Mouse (Mus musculus): ENCODE data around the gene Gal3st1. TPM values are rescaled to one million over a fixed set of nuclear protein-coding genes. Genes with fewer than 3 reads are reported as not detected.

Gal3st1 gene
- 0.41 and 1.8 TPM in 2 replicates for polyA plus RNA-seq (2012; rRNA removed)

GRCm38 (mm10) chr11:3983291-3983862 is at the start of gene Gal3st1:
Gal3st1 (plus strand) TSS chr11:3983636.

GRCm38 (mm10) chr11:3963610-3964415 is 19.6 kb upstream of the Gal3st1 start, which contains the start of gene Pes1:
Pes1 (plus strand) TSS chr11:3963975.

GRCm38 (mm10) chr11:3976678-3977077 is 6.8 kb upstream of the Gal3st1 start, which contains the start of gene 4930556J24Rik:
4930556J24Rik (minus strand) TSS chr11:3976778.

GRCm38 (mm10) chr11:4031126-4031941 is 47.9 kb downstream of the Gal3st1 start, which contains the start of gene Sec14l4:
Sec14l4 (plus strand) TSS chr11:4031462.

Other genes starting within 250 kb of the Gal3st1 start
- 2.0 and 3.8 TPM in 2 replicates for gene Osbp2, start 119.7 kb upstream of the Gal3st1 start, polyA plus RNA-seq (2012; rRNA removed)
- gene 4921536K21Rik, start 88.5 kb upstream of the Gal3st1 start, polyA plus RNA-seq (2012; rRNA removed) = 0.95 and 1.1 TPM in 2 replicates
- gene Dusp18, start 88.4 kb upstream of the Gal3st1 start, polyA plus RNA-seq (2012; rRNA removed) = 7.7 and 11.4 TPM in 2 replicates
- gene Slc35e4, start 69.0 kb upstream of the Gal3st1 start, polyA plus RNA-seq (2012; rRNA removed) = 3.5 and 3.8 TPM in 2 replicates
- gene Tcn2, start 51.5 kb upstream of the Gal3st1 start, polyA plus RNA-seq (2012; rRNA removed) = 15.7 and 28.7 TPM in 2 replicates
- 74.4 and 90.3 TPM in 2 replicates for gene Pes1, start 19.7 kb upstream of the Gal3st1 start, polyA plus RNA-seq (2012; rRNA removed)
- not detected in 2 replicates for gene 4930556J24Rik, start 6.9 kb upstream of the Gal3st1 start, polyA plus RNA-seq (2012; rRNA removed)
- 0.06 and 0.17 TPM in 2 replicates for gene Sec14l4, start 47.8 kb downstream of the Gal3st1 start, polyA plus RNA-seq (2012; rRNA removed)
- gene Sec14l3, start 81.2 kb downstream of the Gal3st1 start, polyA plus RNA-seq (2012; rRNA removed) = 0.18 TPM in 1 of 2 replicates, not detected in the other
- gene Mtfp1, start 111.8 kb downstream of the Gal3st1 start, polyA plus RNA-seq (2012; rRNA removed) = 5.8 and 6.3 TPM in 2 replicates
- 3.9 and 4.1 TPM in 2 replicates for gene Sec14l2, start 139.8 kb downstream of the Gal3st1 start, polyA plus RNA-seq (2012; rRNA removed)
- gene Rnf215, start 151.6 kb downstream of the Gal3st1 start, polyA plus RNA-seq (2012; rRNA removed) = 42.2 and 68.5 TPM in 2 replicates
- gene Ccdc157, start 176.7 kb downstream of the Gal3st1 start, polyA plus RNA-seq (2012; rRNA removed) = 12.3 and 14.2 TPM in 2 replicates
- 86.3 and 86.6 TPM in 2 replicates for gene Sf3a1, start 176.7 kb downstream of the Gal3st1 start, polyA plus RNA-seq (2012; rRNA removed)
- 25.3 and 29.9 TPM in 2 replicates for gene Tbc1d10a, start 203.2 kb downstream of the Gal3st1 start, polyA plus RNA-seq (2012; rRNA removed)
- gene Castor1, start 234.6 kb downstream of the Gal3st1 start, polyA plus RNA-seq (2012; rRNA removed) = 1.3 and 1.8 TPM in 2 replicates

Data from central nervous system, embryonic 11.5 days (tissue).